Mouse (Mus musculus) liver, postnatal 0 days (tissue): ENCODE measurements around the gene Alg9. TPM values are rescaled to one million over a fixed set of nuclear protein-coding genes. Genes with fewer than 3 reads are reported as not detected.

Source experiments
- ATAC-seq: fragments of 200-750 bp; cut with Nextera tagmentation; 2 replicates; pipeline ENCODE4 v1.8.0; 2017; ENCODE audit warnings: mild to moderate bottlenecking, moderate library complexity
- DNase-seq: peaks from one replicate; pipeline ENCODE4 v3.0.0-alpha.2; 2016
- H3K27ac ChIP-seq: fragments of 300-500 bp; sonication (generic); 2 replicates; pipeline ENCODE4 v1.5.1; 2014; ENCODE audit warnings: antibody characterized with exemption, moderate library complexity, mild to moderate bottlenecking, low read depth
- H3K27me3 ChIP-seq: fragments of 300-500 bp; sonication (generic); 2 replicates; pipeline ENCODE4 v1.6.1; 2014; ENCODE audit warnings: low read length, control low read depth, mixed read lengths; ENCODE audit not compliant: insufficient read depth
- H3K36me3 ChIP-seq: fragments of 300-500 bp; sonication (generic); replicated peaks from 2 replicates; pipeline ENCODE4 v1.6.1; 2014; ENCODE audit warnings: mild to moderate bottlenecking, control low read depth, low read length, moderate library complexity, mixed read lengths; ENCODE audit not compliant: insufficient read depth
- H3K4me1 ChIP-seq: fragments of 300-500 bp; sonication (generic); 2 replicates; pipeline ENCODE4 v1.6.1; 2014; ENCODE audit warnings: antibody characterized with exemption, mild to moderate bottlenecking, control low read depth; ENCODE audit not compliant: insufficient read depth
- H3K4me2 ChIP-seq: fragments of 300-500 bp; sonication (generic); 2 replicates; pipeline ENCODE4 v1.6.1; 2014; ENCODE audit warnings: low read depth, mild to moderate bottlenecking, low read length, moderate library complexity, mixed read lengths
- H3K4me3 ChIP-seq: fragments of 300-500 bp; sonication (generic); 2 replicates; pipeline ENCODE4 v1.5.1; 2014; ENCODE audit warnings: low read depth, low read length
- H3K9ac ChIP-seq: fragments of 300-500 bp; sonication (generic); replicated peaks from 2 replicates; pipeline ENCODE4 v1.6.1; 2014; ENCODE audit warnings: mild to moderate bottlenecking, moderate library complexity
- H3K9me3 ChIP-seq: fragments of 300-500 bp; sonication (generic); 2 replicates; pipeline ENCODE4 v1.6.1; 2016; ENCODE audit warnings: mild to moderate bottlenecking, control low read depth, low read length, mixed read lengths
- CTCF ChIP-seq: sonication (generic); IDR thresholded peaks from 2 replicates; pipeline ENCODE4 v1.5.1; 2016; ENCODE audit warnings: antibody characterized with exemption, low read depth
- EP300 ChIP-seq: IDR thresholded peaks from 2 replicates; pipeline ENCODE4 v1.6.1; 2016; ENCODE audit warnings: antibody characterized with exemption, low read depth, mild to moderate bottlenecking
- WGBS: fragments of 180-500 bp; shearing (Covaris S2); extraction: QIAGEN DNeasy Blood & Tissue Kit; methylation state at CpG from one replicate; pipeline ENCODE4 v1.1.7; 2014; ENCODE audit not compliant: insufficient replicate concordance; 5-methylcytosine and 5-hydroxymethylcytosine counted together
- polyA plus RNA-seq: library from polyadenylated mRNA; unstranded; fragments of >200 nt; fragmentation: Nextera tagmentation; extraction: Ambion mirVana; gene quantifications from 2 replicates; pipeline ENCODE4 v1.2.1, GENCODE M21; 2015

Gene Alg9
- 7.5 and 8.6 TPM in 2 replicates for polyA plus RNA-seq

DNA sequence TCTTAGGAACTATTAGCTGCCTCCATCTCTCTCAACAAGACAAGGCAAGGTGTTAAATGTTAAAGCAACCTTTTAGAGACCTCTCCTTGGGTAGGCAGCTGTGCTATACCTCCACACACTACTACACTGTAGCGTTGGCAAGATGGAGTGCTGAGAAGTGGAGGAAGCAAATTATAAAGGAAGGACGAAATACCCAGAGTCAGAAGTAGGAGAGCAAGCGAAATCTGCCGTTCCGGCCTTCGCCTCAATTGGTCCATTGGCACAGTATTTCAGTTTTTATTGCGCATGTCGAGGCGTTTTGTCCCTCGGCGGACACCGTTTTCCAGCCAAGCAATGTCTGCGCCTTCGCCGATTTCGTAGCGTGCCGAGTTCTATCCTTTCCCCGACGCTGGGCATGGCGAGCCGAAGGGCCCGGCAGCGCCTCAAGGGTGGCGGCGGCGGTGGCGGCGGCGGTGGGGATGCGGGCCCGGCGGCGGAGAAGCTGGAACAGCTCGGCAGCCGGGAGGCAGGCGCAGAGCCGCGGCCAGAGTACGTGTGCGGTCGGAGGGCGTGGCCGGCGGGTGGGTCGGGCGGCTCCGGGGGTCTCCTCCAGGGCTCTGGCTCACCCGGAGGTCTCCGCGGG lies at the start of gene Alg9, which contains the start of gene 1110032A03Rik:
TSS of gene Alg9 (plus strand) at position 29 of the 622 bp plus-strand sequence.
TSS of gene 1110032A03Rik (minus strand) at position 530 of the 622 bp plus-strand sequence.
- peak; percentile 76 for ATAC-seq
- Histone ChIP-seq H3K4me2 (peak within 1 kb of the TSS; percentile 99), H3K36me3 (peaks cover 18% of the 10 kb centered on the region), H3K27ac (peak within 1 kb of the TSS; percentile 16), H3K9me3 (no peaks in the 10 kb centered on the region), H3K9ac (peak within 1 kb of the TSS; percentile 90), H3K4me3 (peak within 1 kb of the TSS; percentile 87), H3K4me1 (peaks cover 15% of the 10 kb centered on the region), H3K27me3 (no peaks in the 10 kb centered on the region)
- DNase-seq = peak; percentile 89
- WGBS = 5% methylated on average over 49 of the region's 51 CpGs
- no peak for TF ChIP-seq EP300
- TF ChIP-seq CTCF = no peak

DNA sequence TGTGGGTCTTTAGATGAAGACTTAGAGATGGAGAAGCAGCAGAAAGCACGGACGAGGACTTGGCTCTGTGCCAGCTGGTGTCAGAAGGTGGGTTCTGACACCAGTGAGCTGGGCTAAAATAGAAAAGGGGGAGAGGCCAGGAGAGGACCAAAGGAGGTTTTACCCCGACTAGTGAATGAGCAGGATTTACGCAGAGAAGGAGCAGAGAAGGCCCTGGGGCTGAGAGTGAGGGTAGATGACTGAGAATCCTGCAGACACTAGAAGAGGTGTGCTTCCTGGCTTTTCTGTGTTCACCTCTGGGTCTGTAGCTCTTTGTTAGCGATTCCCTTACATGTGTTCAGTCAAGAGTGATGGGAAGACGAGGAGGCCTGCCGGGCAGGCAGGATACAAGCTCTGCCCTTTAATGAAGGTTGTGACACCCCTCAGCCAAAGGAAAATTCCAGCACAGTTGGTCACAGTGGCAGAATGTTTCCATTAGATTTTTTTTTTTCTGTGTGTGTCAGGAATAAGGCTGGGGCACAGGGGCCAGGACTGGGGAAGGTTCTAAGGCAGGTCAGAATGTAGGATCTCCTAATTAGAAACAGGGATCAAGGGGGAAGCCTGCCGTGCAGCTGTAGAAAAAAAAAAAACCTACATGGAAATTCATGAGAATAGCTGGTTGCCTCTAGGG lies 48.8 kb upstream of the Alg9 start:
- Histone ChIP-seq H3K27me3 (peaks cover 14% of the 10 kb centered on the region), H3K4me1 (peaks cover 11% of the 10 kb centered on the region), H3K4me3 (no peak overlapping the region), H3K9me3 (no peaks in the 10 kb centered on the region), H3K27ac (no peak overlapping the region), H3K4me2 (no peak overlapping the region), H3K36me3 (no peaks in the 10 kb centered on the region), H3K9ac (no peak overlapping the region)
- whole genome bisulfite sequencing = 71% methylated on average over 8 of the region's 8 CpGs
- ATAC-seq = no peak
- no peak for DNase-seq
- TF ChIP-seq EP300 = no peak
- no peak for TF ChIP-seq CTCF

DNA sequence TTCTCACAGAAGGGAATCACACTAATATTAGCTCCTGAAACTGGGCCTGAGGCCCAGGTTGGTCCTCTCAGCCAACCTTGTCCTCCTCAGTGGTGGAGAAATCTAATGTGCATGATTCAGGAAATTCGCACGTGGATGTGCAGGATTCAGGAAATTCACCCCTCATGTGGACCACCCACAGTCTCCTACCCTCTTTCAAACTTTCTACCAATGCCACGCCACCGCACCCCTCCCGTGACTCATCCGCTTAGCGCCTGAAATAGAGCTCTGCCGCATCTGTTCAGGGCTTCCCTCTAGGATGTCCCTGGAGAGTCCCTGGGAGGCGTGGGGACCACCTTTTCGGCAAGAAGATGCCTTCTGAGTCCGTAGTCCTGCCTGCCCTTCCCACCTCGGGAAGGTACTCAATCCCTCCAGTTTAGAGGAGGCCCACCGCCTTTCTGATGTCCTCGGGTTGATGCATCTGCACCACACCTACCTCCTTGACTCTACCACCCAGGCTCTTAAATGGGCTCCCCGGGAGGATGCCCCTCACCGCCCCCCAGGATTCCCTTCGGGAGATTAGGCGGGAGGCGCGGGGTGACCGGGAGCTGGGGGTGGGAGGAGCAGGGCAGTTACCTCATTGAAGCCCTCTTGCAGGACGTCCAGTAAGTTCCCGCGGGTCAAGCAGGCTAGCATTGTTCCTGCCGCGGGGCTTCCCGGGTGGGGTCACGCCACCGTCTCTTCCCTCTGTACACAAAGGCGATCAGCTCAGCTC lies 47.5 kb upstream of the Alg9 start:
- Histone ChIP-seq H3K4me3 (peak overlapping the region; percentile 48), H3K36me3 (no peaks in the 10 kb centered on the region), H3K27me3 (peaks cover 14% of the 10 kb centered on the region), H3K27ac (no peak overlapping the region), H3K4me2 (peak overlapping the region; percentile 84), H3K9me3 (no peaks in the 10 kb centered on the region), H3K9ac (peak overlapping the region; percentile 41; the same call in 1 of the 2 replicates), H3K4me1 (peaks cover 11% of the 10 kb centered on the region)
- DNase-seq (no peak), ATAC-seq (no peak)
- WGBS = 17% methylated on average over 30 of the region's 30 CpGs
- TF ChIP-seq EP300 (no peak), CTCF (no peak)

DNA sequence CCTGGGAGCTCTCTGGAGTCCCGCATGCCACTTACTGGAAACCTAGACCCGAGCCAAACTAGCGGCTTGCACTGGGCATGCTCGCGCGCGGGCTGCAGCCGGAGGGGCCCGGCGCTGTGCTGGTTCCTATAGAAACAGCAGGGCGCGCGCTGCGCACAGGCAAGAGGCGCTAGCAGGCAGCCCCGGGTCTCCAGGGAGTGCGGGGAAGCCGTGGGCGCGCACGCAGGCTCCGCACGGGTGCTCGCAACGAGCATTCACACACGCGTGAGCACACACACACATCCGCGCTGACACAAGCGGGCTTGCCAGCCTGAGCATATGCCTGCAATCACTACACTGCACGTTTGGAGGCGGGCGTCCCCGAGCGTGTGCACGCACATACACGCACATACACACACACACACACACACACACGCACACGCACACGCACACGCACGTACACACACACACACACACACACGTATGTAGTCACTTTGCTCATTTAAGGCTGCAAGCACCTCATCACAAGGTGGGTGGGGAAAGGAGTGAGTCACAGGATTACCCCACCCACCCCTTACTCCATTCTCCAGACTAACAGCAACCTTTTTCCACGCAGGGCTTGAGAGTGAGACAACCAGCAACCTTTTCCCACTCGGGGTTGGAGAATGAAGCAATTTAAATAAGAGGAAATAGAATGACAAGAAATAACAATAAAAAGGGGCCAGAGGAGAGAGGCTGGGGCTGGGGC lies 46.7 kb upstream of the Alg9 start:
- ATAC-seq = peak; percentile 64
- H3K27me3 ChIP-seq = peaks cover 14% of the 10 kb centered on the region
- H3K27ac ChIP-seq = no peak overlapping the region
- peaks cover 11% of the 10 kb centered on the region for H3K4me1 ChIP-seq
- no peak for TF ChIP-seq EP300
- peak overlapping the region; percentile 48 for H3K4me3 ChIP-seq
- no peaks in the 10 kb centered on the region for H3K36me3 ChIP-seq
- H3K9me3 ChIP-seq = no peaks in the 10 kb centered on the region
- H3K9ac ChIP-seq = peak overlapping the region; percentile 41; the same call in 1 of the 2 replicates
- H3K4me2 ChIP-seq = peak overlapping the region; percentile 84
- DNase-seq = peak; percentile 52
- under 1% methylated on average over 45 of the region's 45 CpGs for WGBS

DNA sequence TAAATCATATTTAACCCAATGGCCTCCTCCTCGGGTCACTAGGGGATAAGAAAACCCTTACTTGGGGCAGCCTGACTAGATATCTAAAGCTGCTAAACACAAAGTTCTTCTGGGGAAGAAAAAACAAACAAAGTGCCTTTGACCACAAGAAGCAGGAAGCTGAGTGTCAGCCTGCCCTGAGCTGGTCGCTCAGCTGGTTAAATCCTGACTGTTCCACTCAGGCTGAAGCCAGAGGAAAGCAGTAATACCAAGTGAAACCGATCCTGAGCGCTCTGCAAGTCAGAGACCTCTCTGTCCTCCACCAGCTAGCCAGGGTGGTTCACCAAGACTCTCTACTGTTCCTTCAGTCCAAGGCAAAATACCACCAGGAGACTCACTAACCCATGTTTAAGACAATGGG lies 45.2 kb upstream of the Alg9 start:
- ATAC-seq = no peak
- 25% methylated on average over 4 of the region's 4 CpGs for whole genome bisulfite sequencing

More for the DNA sequence above, 45.2 kb upstream of the Alg9 start:
- Histone ChIP-seq H3K36me3 (no peaks in the 10 kb centered on the region), H3K4me3 (no peak overlapping the region), H3K4me2 (no peak overlapping the region), H3K27me3 (peaks cover 14% of the 10 kb centered on the region), H3K27ac (no peak overlapping the region), H3K9ac (no peak overlapping the region), H3K9me3 (no peaks in the 10 kb centered on the region), H3K4me1 (peaks cover 7% of the 10 kb centered on the region)
- DNase-seq = no peak
- TF ChIP-seq EP300 (no peak), CTCF (no peak)
